Mouse (Mus musculus): ENCODE data around the gene Tgfbr3l. TPM values are rescaled to one million over a fixed set of nuclear protein-coding genes. Genes with fewer than 3 reads are reported as not detected.
A peak's percentile ranks its signal among the peaks of the same experiment; 100 is the strongest.

Gene Tgfbr3l
- 2.1 and 2.8 TPM in 2 replicates for polyA plus RNA-seq (2014; fragmentation: Nextera tagmentation; extraction: Ambion mirVana)

GRCm38 (mm10) chr8:4247951-4248540 is at the start of gene Tgfbr3l:
Gene Tgfbr3l, plus strand, starts transcription at chr8:4248214.
- no peak for DNase-seq (ENCODE audit: low spot score)
- no peak within 1 kb of the TSS for H3K4me2 ChIP-seq (ENCODE audit: low read length)
- H3K9me3 ChIP-seq (replicated peaks; ENCODE audit: control insufficient read depth, low read length): no peaks in the 10 kb centered on the region
- 77% methylated on average over 15 of the region's 15 CpGs for WGBS
- no peak within 1 kb of the TSS; the same call in 1 of the 2 replicates for H3K27ac ChIP-seq (ENCODE audit: low read depth, low read length)
- no peak within 1 kb of the TSS for H3K9ac ChIP-seq (ENCODE audit: low read length)
- peaks cover 62% of the 10 kb centered on the region for H3K36me3 ChIP-seq (ENCODE audit: control insufficient read depth, insufficient read depth, low read length)
- no peaks in the 10 kb centered on the region for H3K27me3 ChIP-seq (replicated peaks; ENCODE audit: control insufficient read depth, insufficient read depth, low read length)
- no peaks in the 10 kb centered on the region for H3K4me1 ChIP-seq (ENCODE audit: control insufficient read depth, insufficient read depth, low read length)
- ATAC-seq: no peak
- no peak within 1 kb of the TSS for H3K4me3 ChIP-seq (ENCODE audit: low read depth, low read length)

GRCm38 (mm10) chr8:4201321-4201720 is 46.7 kb upstream of the Tgfbr3l start:
- ATAC-seq: no peak
- H3K27me3 ChIP-seq (replicated peaks; ENCODE audit: control insufficient read depth, insufficient read depth, low read length): peaks cover 14% of the 10 kb centered on the region
- no peaks in the 10 kb centered on the region for H3K4me1 ChIP-seq (ENCODE audit: control insufficient read depth, insufficient read depth, low read length)
- WGBS: 55% methylated on average over 2 of the region's 2 CpGs
- no peak overlapping the region for H3K4me3 ChIP-seq (ENCODE audit: low read depth, low read length)
- H3K36me3 ChIP-seq (ENCODE audit: control insufficient read depth, insufficient read depth, low read length): peaks cover 59% of the 10 kb centered on the region
- H3K4me2 ChIP-seq (ENCODE audit: low read length): no peak overlapping the region
- no peaks in the 10 kb centered on the region for H3K9me3 ChIP-seq (replicated peaks; ENCODE audit: control insufficient read depth, low read length)
- H3K27ac ChIP-seq (ENCODE audit: low read depth, low read length): no peak overlapping the region
- H3K9ac ChIP-seq (ENCODE audit: low read length): no peak overlapping the region
- no peak for DNase-seq (ENCODE audit: low spot score)

- no peak overlapping the region for H3K27ac ChIP-seq (ENCODE audit: low read depth, low read length)
- no peak overlapping the region for H3K9ac ChIP-seq (ENCODE audit: low read length)
- H3K27me3 ChIP-seq (replicated peaks; ENCODE audit: control insufficient read depth, insufficient read depth, low read length): peaks cover 15% of the 10 kb centered on the region
- no peak overlapping the region for H3K4me3 ChIP-seq (ENCODE audit: low read depth, low read length)
- peaks cover 3% of the 10 kb centered on the region; the same call in 1 of the 2 replicates for H3K4me1 ChIP-seq (ENCODE audit: control insufficient read depth, insufficient read depth, low read length)
- ATAC-seq (no peak), DNase-seq (ENCODE audit: low spot score) (no peak)
- 18% methylated on average over 38 of the region's 38 CpGs for WGBS
- H3K4me2 ChIP-seq (ENCODE audit: low read length): peak overlapping the region; percentile 12; the same call in 1 of the 2 replicates
- H3K36me3 ChIP-seq (ENCODE audit: control insufficient read depth, insufficient read depth, low read length): peaks cover 76% of the 10 kb centered on the region
- no peaks in the 10 kb centered on the region for H3K9me3 ChIP-seq (replicated peaks; ENCODE audit: control insufficient read depth, low read length)
Measured at GRCm38 (mm10) chr8:4205246-4206123, 42.5 kb upstream of the Tgfbr3l start.

GRCm38 (mm10) chr8:4206182-4207015 is 41.6 kb upstream of the Tgfbr3l start:
- 11% methylated on average over 44 of the region's 44 CpGs for WGBS

GRCm38 (mm10) chr8:4207016-4207350 is 41.0 kb upstream of the Tgfbr3l start:
- Histone ChIP-seq H3K36me3 (ENCODE audit: control insufficient read depth, insufficient read depth, low read length) (peaks cover 74% of the 10 kb centered on the region), H3K27me3 (replicated peaks; ENCODE audit: control insufficient read depth, insufficient read depth, low read length) (peaks cover 15% of the 10 kb centered on the region), H3K4me1 (ENCODE audit: control insufficient read depth, insufficient read depth, low read length) (peaks cover 3% of the 10 kb centered on the region; the same call in 1 of the 2 replicates), H3K27ac (ENCODE audit: low read depth, low read length) (no peak overlapping the region), H3K9ac (ENCODE audit: low read length) (peak overlapping the region; percentile 25; the same call in 1 of the 2 replicates), H3K9me3 (replicated peaks; ENCODE audit: control insufficient read depth, low read length) (no peaks in the 10 kb centered on the region), H3K4me3 (ENCODE audit: low read depth, low read length) (no peak overlapping the region), H3K4me2 (ENCODE audit: low read length) (no peak overlapping the region)
- DNase-seq (ENCODE audit: low spot score): no peak
- 49% methylated on average over 2 of the region's 2 CpGs for WGBS
- no peak for ATAC-seq

More at GRCm38 (mm10) chr8:4206182-4207015, 41.6 kb upstream of the Tgfbr3l start:
- Histone ChIP-seq H3K36me3 (ENCODE audit: control insufficient read depth, insufficient read depth, low read length) (peaks cover 76% of the 10 kb centered on the region), H3K9ac (ENCODE audit: low read length) (peak overlapping the region; percentile 25; the same call in 1 of the 2 replicates), H3K9me3 (replicated peaks; ENCODE audit: control insufficient read depth, low read length) (no peaks in the 10 kb centered on the region), H3K27ac (ENCODE audit: low read depth, low read length) (no peak overlapping the region), H3K27me3 (replicated peaks; ENCODE audit: control insufficient read depth, insufficient read depth, low read length) (peaks cover 15% of the 10 kb centered on the region), H3K4me3 (ENCODE audit: low read depth, low read length) (no peak overlapping the region), H3K4me2 (ENCODE audit: low read length) (peak overlapping the region; percentile 12; the same call in 1 of the 2 replicates), H3K4me1 (ENCODE audit: control insufficient read depth, insufficient read depth, low read length) (peaks cover 3% of the 10 kb centered on the region; the same call in 1 of the 2 replicates)
- peak; percentile 38 for ATAC-seq
- DNase-seq (ENCODE audit: low spot score): no peak

GRCm38 (mm10) chr8:4211097-4211496 is 36.9 kb upstream of the Tgfbr3l start:
- WGBS: 64% methylated on average over 6 of the region's 6 CpGs
- H3K4me2 ChIP-seq (ENCODE audit: low read length): no peak overlapping the region

GRCm38 (mm10) chr8:4212809-4213209 is 35.2 kb upstream of the Tgfbr3l start:
- Histone ChIP-seq H3K27me3 (replicated peaks; ENCODE audit: control insufficient read depth, insufficient read depth, low read length) (no peaks in the 10 kb centered on the region), H3K36me3 (ENCODE audit: control insufficient read depth, insufficient read depth, low read length) (peaks cover 43% of the 10 kb centered on the region), H3K27ac (ENCODE audit: low read depth, low read length) (peak overlapping the region; percentile 27; the same call in 1 of the 2 replicates), H3K4me1 (ENCODE audit: control insufficient read depth, insufficient read depth, low read length) (peaks cover 36% of the 10 kb centered on the region), H3K4me2 (ENCODE audit: low read length) (peak overlapping the region; percentile 83), H3K9me3 (replicated peaks; ENCODE audit: control insufficient read depth, low read length) (no peaks in the 10 kb centered on the region), H3K4me3 (ENCODE audit: low read depth, low read length) (peak overlapping the region; percentile 41), H3K9ac (ENCODE audit: low read length) (peak overlapping the region; percentile 62)
- ATAC-seq (peak; percentile 2; the same call in 1 of the 2 replicates), DNase-seq (ENCODE audit: low spot score) (no peak)
- 4% methylated on average over 25 of the region's 25 CpGs for WGBS

More at GRCm38 (mm10) chr8:4211097-4211496, 36.9 kb upstream of the Tgfbr3l start:
- H3K9ac ChIP-seq (ENCODE audit: low read length): no peak overlapping the region
- H3K4me1 ChIP-seq (ENCODE audit: control insufficient read depth, insufficient read depth, low read length): peaks cover 35% of the 10 kb centered on the region
- ATAC-seq (no peak), DNase-seq (ENCODE audit: low spot score) (no peak)
- H3K9me3 ChIP-seq (replicated peaks; ENCODE audit: control insufficient read depth, low read length): no peaks in the 10 kb centered on the region
- no peak overlapping the region for H3K27ac ChIP-seq (ENCODE audit: low read depth, low read length)
- H3K36me3 ChIP-seq (ENCODE audit: control insufficient read depth, insufficient read depth, low read length): peaks cover 59% of the 10 kb centered on the region
- H3K27me3 ChIP-seq (replicated peaks; ENCODE audit: control insufficient read depth, insufficient read depth, low read length): 0 out of 2 replicates have a peak, but pooled peaks cover 3% of the 10 kb centered on the region
- no peak overlapping the region for H3K4me3 ChIP-seq (ENCODE audit: low read depth, low read length)

- ATAC-seq (peak; percentile 3; the same call in 1 of the 2 replicates), DNase-seq (ENCODE audit: low spot score) (peak; percentile 51)
- 7% methylated on average over 18 of the region's 18 CpGs for WGBS
- Histone ChIP-seq H3K9me3 (replicated peaks; ENCODE audit: control insufficient read depth, low read length) (no peaks in the 10 kb centered on the region), H3K27ac (ENCODE audit: low read depth, low read length) (peak overlapping the region; percentile 27; the same call in 1 of the 2 replicates), H3K4me2 (ENCODE audit: low read length) (peak overlapping the region; percentile 83), H3K9ac (ENCODE audit: low read length) (peak overlapping the region; percentile 62), H3K4me1 (ENCODE audit: control insufficient read depth, insufficient read depth, low read length) (peaks cover 37% of the 10 kb centered on the region), H3K27me3 (replicated peaks; ENCODE audit: control insufficient read depth, insufficient read depth, low read length) (no peaks in the 10 kb centered on the region), H3K36me3 (ENCODE audit: control insufficient read depth, insufficient read depth, low read length) (peaks cover 38% of the 10 kb centered on the region), H3K4me3 (ENCODE audit: low read depth, low read length) (peak overlapping the region; percentile 41)
Measured at GRCm38 (mm10) chr8:4213210-4214005, 34.6 kb upstream of the Tgfbr3l start.

Measured in forebrain, embryonic 14.5 days (tissue).